Mouse (Mus musculus) neural tube, embryonic 12.5 days (tissue): Measurements from ENCODE around the gene Scn11a. TPM values are rescaled to one million over a fixed set of nuclear protein-coding genes. Genes with fewer than 3 reads are reported as not detected.

ENCODE experiments used
- ATAC-seq: fragments of 200-750 bp; cut with Nextera tagmentation; 2 replicates; pipeline ENCODE4 v1.8.0; 2017; ENCODE audit warnings: low read depth, mild to moderate bottlenecking, moderate TSS enrichment, moderate library complexity; ENCODE audit not compliant: low FRiP score
- H3K27ac ChIP-seq: fragments of 300-500 bp; sonication (generic); 2 replicates; pipeline ENCODE4 v1.5.1; 2016
- H3K27me3 ChIP-seq: fragments of 300-500 bp; sonication (generic); replicated peaks from 2 replicates; pipeline ENCODE4 v1.6.1; 2016; ENCODE audit warnings: mild to moderate bottlenecking
- H3K36me3 ChIP-seq: fragments of 300-500 bp; sonication (generic); 2 replicates; pipeline ENCODE4 v1.6.1; 2016; ENCODE audit warnings: mild to moderate bottlenecking
- H3K4me1 ChIP-seq: fragments of 300-500 bp; sonication (generic); 2 replicates; pipeline ENCODE4 v1.6.1; 2016
- H3K4me2 ChIP-seq: fragments of 300-500 bp; sonication (generic); replicated peaks from 2 replicates; pipeline ENCODE4 v1.6.1; 2016; ENCODE audit warnings: mild to moderate bottlenecking
- H3K4me3 ChIP-seq: fragments of 300-500 bp; sonication (generic); 2 replicates; pipeline ENCODE4 v1.5.1; 2016
- H3K9ac ChIP-seq: fragments of 300-500 bp; sonication (generic); 2 replicates; pipeline ENCODE4 v1.6.1; 2016; ENCODE audit warnings: mild to moderate bottlenecking
- H3K9me3 ChIP-seq: fragments of 300-500 bp; sonication (generic); 2 replicates; pipeline ENCODE4 v1.6.1; 2016; ENCODE audit warnings: mild to moderate bottlenecking
- WGBS: fragments of 180-500 bp; shearing (Covaris S2); methylation state at CpG from one replicate; pipeline ENCODE4 v1.1.7; 2016; 5-methylcytosine and 5-hydroxymethylcytosine counted together
- polyA plus RNA-seq: library from polyadenylated mRNA; unstranded; fragments of >200 nt; fragmentation: Nextera tagmentation; extraction: Ambion mirVana; gene quantifications from 2 replicates; pipeline ENCODE4 v1.2.1, GENCODE M21; 2016

Scn11a gene
- polyA plus RNA-seq, 1 experiment from 2014 or later: 0.14 TPM

GRCm38 (mm10) chr9:119792505-119792904 lies 32.8 kb downstream of the Scn11a start:
- no peak overlapping the region for H3K9ac ChIP-seq
- no peak overlapping the region for H3K27ac ChIP-seq
- no peak for ATAC-seq
- 46% methylated on average over 9 of the region's 9 CpGs for WGBS
- no peaks in the 10 kb centered on the region for H3K27me3 ChIP-seq
- H3K36me3 ChIP-seq: no peaks in the 10 kb centered on the region
- no peak overlapping the region for H3K4me3 ChIP-seq
- H3K4me2 ChIP-seq: no peak overlapping the region
- no peaks in the 10 kb centered on the region for H3K9me3 ChIP-seq
- H3K4me1 ChIP-seq: no peaks in the 10 kb centered on the region

- 68% methylated on average over 3 of the region's 3 CpGs for WGBS
- Histone ChIP-seq H3K27me3 (no peaks in the 10 kb centered on the region), H3K4me2 (no peak overlapping the region), H3K9ac (no peak overlapping the region), H3K36me3 (no peaks in the 10 kb centered on the region), H3K9me3 (no peaks in the 10 kb centered on the region), H3K4me1 (no peaks in the 10 kb centered on the region), H3K27ac (no peak overlapping the region), H3K4me3 (no peak overlapping the region)
- no peak for ATAC-seq
Observed at GRCm38 (mm10) chr9:119780901-119781300, 44.4 kb downstream of the Scn11a start.

- no peaks in the 10 kb centered on the region for H3K27me3 ChIP-seq
- no peaks in the 10 kb centered on the region for H3K36me3 ChIP-seq
- peaks cover 3% of the 10 kb centered on the region; the same call in 1 of the 2 replicates for H3K9me3 ChIP-seq
Observed at GRCm38 (mm10) chr9:119776661-119777060, 48.6 kb downstream of the Scn11a start.

GRCm38 (mm10) chr9:119768585-119768984 lies 56.7 kb downstream of the Scn11a start:
- no peak for ATAC-seq
- no peaks in the 10 kb centered on the region for H3K4me1 ChIP-seq
- H3K9ac ChIP-seq: no peak overlapping the region
- H3K4me3 ChIP-seq: no peak overlapping the region
- no peak overlapping the region for H3K27ac ChIP-seq
- no peak overlapping the region for H3K4me2 ChIP-seq
- 38% methylated on average over 7 of the region's 7 CpGs for WGBS
- H3K27me3 ChIP-seq: no peaks in the 10 kb centered on the region
- H3K9me3 ChIP-seq: no peaks in the 10 kb centered on the region
- H3K36me3 ChIP-seq: no peaks in the 10 kb centered on the region

More at GRCm38 (mm10) chr9:119776661-119777060, 48.6 kb downstream of the Scn11a start:
- Histone ChIP-seq H3K4me3 (no peak overlapping the region), H3K4me1 (no peaks in the 10 kb centered on the region), H3K4me2 (no peak overlapping the region), H3K27ac (no peak overlapping the region), H3K9ac (no peak overlapping the region)
- no peak for ATAC-seq
- WGBS: 90% methylated on average over 7 of the region's 7 CpGs

GRCm38 (mm10) chr9:119760226-119760625 lies 65.0 kb downstream of the Scn11a start:
- no peak for ATAC-seq
- Histone ChIP-seq H3K27me3 (no peaks in the 10 kb centered on the region), H3K4me1 (no peaks in the 10 kb centered on the region), H3K9me3 (peaks cover 4% of the 10 kb centered on the region; the same call in 1 of the 2 replicates), H3K27ac (no peak overlapping the region), H3K9ac (no peak overlapping the region), H3K36me3 (no peaks in the 10 kb centered on the region), H3K4me2 (no peak overlapping the region), H3K4me3 (no peak overlapping the region)
- WGBS: 85% methylated on average over 3 of the region's 3 CpGs

GRCm38 (mm10) chr9:119759457-119759856 lies 65.8 kb downstream of the Scn11a start:
- H3K9me3 ChIP-seq: peaks cover 4% of the 10 kb centered on the region; the same call in 1 of the 2 replicates
- ATAC-seq: no peak
- no peak overlapping the region for H3K27ac ChIP-seq
- no peak overlapping the region for H3K9ac ChIP-seq
- 83% methylated on average over 1 of the region's 1 CpGs for WGBS
- no peaks in the 10 kb centered on the region for H3K4me1 ChIP-seq
- H3K36me3 ChIP-seq: no peaks in the 10 kb centered on the region
- no peaks in the 10 kb centered on the region for H3K27me3 ChIP-seq
- no peak overlapping the region for H3K4me2 ChIP-seq
- H3K4me3 ChIP-seq: no peak overlapping the region

GRCm38 (mm10) chr9:119751507-119751906 lies 73.7 kb downstream of the Scn11a start:
- 21% methylated on average over 5 of the region's 5 CpGs for WGBS
- Histone ChIP-seq H3K9me3 (peaks cover 4% of the 10 kb centered on the region; the same call in 1 of the 2 replicates), H3K4me3 (no peak overlapping the region), H3K4me1 (no peaks in the 10 kb centered on the region), H3K27me3 (no peaks in the 10 kb centered on the region), H3K27ac (no peak overlapping the region), H3K9ac (no peak overlapping the region), H3K36me3 (no peaks in the 10 kb centered on the region), H3K4me2 (no peak overlapping the region)
- no peak for ATAC-seq

GRCm38 (mm10) chr9:119749112-119749511 lies 76.1 kb downstream of the Scn11a start:
- no peak overlapping the region for H3K4me2 ChIP-seq
- H3K9ac ChIP-seq: no peak overlapping the region
- ATAC-seq: no peak
- H3K36me3 ChIP-seq: no peaks in the 10 kb centered on the region
- no peaks in the 10 kb centered on the region for H3K27me3 ChIP-seq
- peaks cover 4% of the 10 kb centered on the region; the same call in 1 of the 2 replicates for H3K9me3 ChIP-seq
- no peaks in the 10 kb centered on the region for H3K4me1 ChIP-seq
- WGBS: 70% methylated on average over 9 of the region's 9 CpGs
- H3K4me3 ChIP-seq: no peak overlapping the region
- H3K27ac ChIP-seq: no peak overlapping the region

GRCm38 (mm10) chr9:119743900-119744299 lies 81.4 kb downstream of the Scn11a start:
- Histone ChIP-seq H3K9ac (no peak overlapping the region), H3K27ac (no peak overlapping the region), H3K27me3 (no peaks in the 10 kb centered on the region), H3K4me3 (no peak overlapping the region), H3K36me3 (no peaks in the 10 kb centered on the region), H3K4me2 (no peak overlapping the region), H3K4me1 (no peaks in the 10 kb centered on the region), H3K9me3 (peaks cover 4% of the 10 kb centered on the region; the same call in 1 of the 2 replicates)
- WGBS: 86% methylated on average over 4 of the region's 4 CpGs
- no peak for ATAC-seq

- Histone ChIP-seq H3K36me3 (no peaks in the 10 kb centered on the region), H3K4me1 (no peaks in the 10 kb centered on the region), H3K4me2 (no peak overlapping the region), H3K27ac (no peak overlapping the region), H3K9ac (no peak overlapping the region), H3K4me3 (no peak overlapping the region), H3K9me3 (peaks cover 4% of the 10 kb centered on the region; the same call in 1 of the 2 replicates), H3K27me3 (no peaks in the 10 kb centered on the region)
- no peak for ATAC-seq
- WGBS: 83% methylated on average over 3 of the region's 3 CpGs
Observed at GRCm38 (mm10) chr9:119743312-119743711, 81.9 kb downstream of the Scn11a start.

GRCm38 (mm10) chr9:119741101-119741786 lies 84.0 kb downstream of the Scn11a start:
- H3K9me3 ChIP-seq: no peaks in the 10 kb centered on the region
- H3K27me3 ChIP-seq: no peaks in the 10 kb centered on the region
- ATAC-seq: no peak
- no peaks in the 10 kb centered on the region for H3K4me1 ChIP-seq
- H3K9ac ChIP-seq: no peak overlapping the region
- H3K4me2 ChIP-seq: no peak overlapping the region
- WGBS: 55% methylated on average over 5 of the region's 5 CpGs
- H3K4me3 ChIP-seq: no peak overlapping the region
- H3K27ac ChIP-seq: no peak overlapping the region
- H3K36me3 ChIP-seq: no peaks in the 10 kb centered on the region

- Histone ChIP-seq H3K9me3 (no peaks in the 10 kb centered on the region), H3K36me3 (no peaks in the 10 kb centered on the region), H3K4me3 (no peak overlapping the region), H3K27ac (no peak overlapping the region), H3K9ac (no peak overlapping the region), H3K4me2 (no peak overlapping the region), H3K27me3 (no peaks in the 10 kb centered on the region), H3K4me1 (0 out of 2 replicates have a peak, but pooled peaks cover 4% of the 10 kb centered on the region)
- no peak for ATAC-seq
- WGBS: 87% methylated on average over 11 of the region's 11 CpGs
Observed at GRCm38 (mm10) chr9:119728412-119729097, 96.7 kb downstream of the Scn11a start.
